Mouse (Mus musculus): ENCODE data around the gene Cpsf2. TPM values are rescaled to one million over a fixed set of nuclear protein-coding genes. Genes with fewer than 3 reads are reported as not detected.

The Cpsf2 gene
- polyA plus RNA-seq, 1 experiment from 2014 or later = 39.2 TPM

GRCm38 (mm10) chr12:101977404-101977915 is 1.7 kb downstream of the Cpsf2 start:
- H3K9me3 ChIP-seq (ENCODE audit: control insufficient read depth, low read length) = no peaks in the 10 kb centered on the region
- peaks cover 3% of the 10 kb centered on the region; the same call in 1 of the 2 replicates for H3K36me3 ChIP-seq (ENCODE audit: control insufficient read depth, insufficient read depth, low read length)
- H3K4me2 ChIP-seq (ENCODE audit: low read depth, severe bottlenecking) = no peak overlapping the region

GRCm38 (mm10) chr12:101978162-101978561 is 2.4 kb downstream of the Cpsf2 start:
- H3K9ac ChIP-seq (ENCODE audit: low read length) = no peak overlapping the region
- WGBS = 87% methylated on average over 5 of the region's 5 CpGs
- no peak overlapping the region for H3K27ac ChIP-seq (replicated peaks; ENCODE audit: low read depth, low read length)
- H3K4me2 ChIP-seq (ENCODE audit: low read depth, severe bottlenecking) = no peak overlapping the region
- DNase-seq (ENCODE audit: low spot score) (no peak), ATAC-seq (ENCODE audit: insufficient number of reproducible peaks, low FRiP score, low TSS enrichment, low read depth) (no peak)
- H3K9me3 ChIP-seq (ENCODE audit: control insufficient read depth, low read length) = no peaks in the 10 kb centered on the region
- no peaks in the 10 kb centered on the region for H3K36me3 ChIP-seq (ENCODE audit: control insufficient read depth, insufficient read depth, low read length)
- peaks cover 4% of the 10 kb centered on the region; the same call in 1 of the 2 replicates for H3K4me1 ChIP-seq (ENCODE audit: control insufficient read depth, insufficient read depth, low read length)
- no peaks in the 10 kb centered on the region for H3K27me3 ChIP-seq (ENCODE audit: control insufficient read depth, insufficient read depth, low read length)
- H3K4me3 ChIP-seq (ENCODE audit: low read depth, low read length) = no peak overlapping the region

More at GRCm38 (mm10) chr12:101977404-101977915, 1.7 kb downstream of the Cpsf2 start:
- Histone ChIP-seq H3K9ac (ENCODE audit: low read length) (no peak overlapping the region), H3K27me3 (ENCODE audit: control insufficient read depth, insufficient read depth, low read length) (no peaks in the 10 kb centered on the region), H3K4me1 (ENCODE audit: control insufficient read depth, insufficient read depth, low read length) (peaks cover 4% of the 10 kb centered on the region; the same call in 1 of the 2 replicates), H3K27ac (replicated peaks; ENCODE audit: low read depth, low read length) (no peak overlapping the region), H3K4me3 (ENCODE audit: low read depth, low read length) (no peak overlapping the region)
- no peak for ATAC-seq (ENCODE audit: insufficient number of reproducible peaks, low FRiP score, low TSS enrichment, low read depth)
- DNase-seq (ENCODE audit: low spot score) = no peak
- 92% methylated on average over 10 of the region's 10 CpGs for WGBS

- Histone ChIP-seq H3K9me3 (ENCODE audit: control insufficient read depth, low read length) (no peaks in the 10 kb centered on the region), H3K27me3 (ENCODE audit: control insufficient read depth, insufficient read depth, low read length) (no peaks in the 10 kb centered on the region), H3K4me3 (ENCODE audit: low read depth, low read length) (no peak overlapping the region), H3K4me1 (ENCODE audit: control insufficient read depth, insufficient read depth, low read length) (peaks cover 4% of the 10 kb centered on the region; the same call in 1 of the 2 replicates), H3K9ac (ENCODE audit: low read length) (no peak overlapping the region), H3K36me3 (ENCODE audit: control insufficient read depth, insufficient read depth, low read length) (no peaks in the 10 kb centered on the region), H3K27ac (replicated peaks; ENCODE audit: low read depth, low read length) (no peak overlapping the region), H3K4me2 (ENCODE audit: low read depth, severe bottlenecking) (no peak overlapping the region)
- WGBS = 91% methylated on average over 1 of the region's 1 CpGs
- no peak for DNase-seq (ENCODE audit: low spot score)
- no peak for ATAC-seq (ENCODE audit: insufficient number of reproducible peaks, low FRiP score, low TSS enrichment, low read depth)
Observed at GRCm38 (mm10) chr12:101978588-101978987, 2.8 kb downstream of the Cpsf2 start.

- H3K27ac ChIP-seq (replicated peaks; ENCODE audit: low read depth, low read length) = no peak overlapping the region
- 0 out of 2 replicates have a peak, but pooled peaks cover 2% of the 10 kb centered on the region for H3K36me3 ChIP-seq (ENCODE audit: control insufficient read depth, insufficient read depth, low read length)
- DNase-seq (ENCODE audit: low spot score) (no peak), ATAC-seq (ENCODE audit: insufficient number of reproducible peaks, low FRiP score, low TSS enrichment, low read depth) (no peak)
- no peaks in the 10 kb centered on the region for H3K9me3 ChIP-seq (ENCODE audit: control insufficient read depth, low read length)
- WGBS = 96% methylated on average over 8 of the region's 8 CpGs
- no peaks in the 10 kb centered on the region for H3K27me3 ChIP-seq (ENCODE audit: control insufficient read depth, insufficient read depth, low read length)
- peaks cover 4% of the 10 kb centered on the region; the same call in 1 of the 2 replicates for H3K4me1 ChIP-seq (ENCODE audit: control insufficient read depth, insufficient read depth, low read length)
- H3K9ac ChIP-seq (ENCODE audit: low read length) = no peak overlapping the region
- H3K4me3 ChIP-seq (ENCODE audit: low read depth, low read length) = no peak overlapping the region
- no peak overlapping the region for H3K4me2 ChIP-seq (ENCODE audit: low read depth, severe bottlenecking)
Observed at GRCm38 (mm10) chr12:101979213-101979750, 3.5 kb downstream of the Cpsf2 start.

- Histone ChIP-seq H3K27me3 (ENCODE audit: control insufficient read depth, insufficient read depth, low read length) (no peaks in the 10 kb centered on the region), H3K27ac (replicated peaks; ENCODE audit: low read depth, low read length) (no peak overlapping the region), H3K4me2 (ENCODE audit: low read depth, severe bottlenecking) (no peak overlapping the region), H3K4me3 (ENCODE audit: low read depth, low read length) (no peak overlapping the region), H3K4me1 (ENCODE audit: control insufficient read depth, insufficient read depth, low read length) (peaks cover 4% of the 10 kb centered on the region; the same call in 1 of the 2 replicates), H3K9me3 (ENCODE audit: control insufficient read depth, low read length) (no peaks in the 10 kb centered on the region), H3K9ac (ENCODE audit: low read length) (no peak overlapping the region), H3K36me3 (ENCODE audit: control insufficient read depth, insufficient read depth, low read length) (peaks cover 2% of the 10 kb centered on the region; the same call in 1 of the 2 replicates)
- WGBS = 83% methylated on average over 5 of the region's 5 CpGs
- ATAC-seq (ENCODE audit: insufficient number of reproducible peaks, low FRiP score, low TSS enrichment, low read depth) (no peak), DNase-seq (ENCODE audit: low spot score) (no peak)
Observed at GRCm38 (mm10) chr12:101980266-101980665, 4.5 kb downstream of the Cpsf2 start.

DNA sequence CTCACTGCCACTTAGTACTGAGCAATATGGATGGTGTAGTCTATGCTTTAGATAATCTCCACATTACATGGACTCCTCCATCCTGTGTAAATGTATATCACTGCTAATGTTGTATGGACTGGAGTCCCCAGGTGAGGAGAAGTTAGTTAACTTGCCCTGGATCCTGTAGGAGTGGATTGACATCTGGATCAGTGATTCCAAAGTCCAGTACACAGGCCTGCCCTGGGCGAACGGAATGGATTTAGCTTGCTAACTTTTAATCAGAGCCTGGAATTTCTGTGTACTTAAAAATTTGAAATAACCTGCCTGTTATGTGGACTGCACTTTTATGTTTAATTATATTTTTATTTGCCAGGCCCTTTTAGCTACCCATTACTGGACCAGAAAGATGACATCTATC is 5.8 kb downstream of the Cpsf2 start:
- 94% methylated on average over 2 of the region's 2 CpGs for WGBS

DNA sequence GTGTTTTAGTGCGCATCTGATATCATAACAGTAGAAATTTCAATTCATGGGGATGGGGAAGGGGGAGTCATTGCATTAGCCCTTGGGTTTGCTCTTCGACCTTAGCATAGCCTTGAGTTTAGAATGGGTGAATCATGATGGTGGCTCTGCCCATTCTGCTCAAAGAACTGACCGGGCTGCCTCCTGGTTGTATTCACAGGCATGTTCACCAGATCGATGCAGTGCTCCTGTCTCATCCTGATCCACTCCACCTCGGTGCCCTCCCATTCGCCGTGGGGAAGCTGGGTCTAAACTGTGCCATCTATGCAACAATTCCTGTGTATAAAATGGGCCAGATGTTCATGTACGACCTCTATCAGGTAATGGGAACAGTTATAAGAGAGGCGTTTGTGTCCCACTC is 7.2 kb downstream of the Cpsf2 start:
- H3K9ac ChIP-seq (ENCODE audit: low read length) = no peak overlapping the region
- H3K4me1 ChIP-seq (ENCODE audit: control insufficient read depth, insufficient read depth, low read length) = no peaks in the 10 kb centered on the region
- H3K4me2 ChIP-seq (ENCODE audit: low read depth, severe bottlenecking) = no peak overlapping the region
- DNase-seq (ENCODE audit: low spot score) (no peak), ATAC-seq (ENCODE audit: insufficient number of reproducible peaks, low FRiP score, low TSS enrichment, low read depth) (no peak)
- no peaks in the 10 kb centered on the region for H3K9me3 ChIP-seq (ENCODE audit: control insufficient read depth, low read length)
- 93% methylated on average over 9 of the region's 9 CpGs for WGBS
- H3K36me3 ChIP-seq (ENCODE audit: control insufficient read depth, insufficient read depth, low read length) = peaks cover 4% of the 10 kb centered on the region; the same call in 1 of the 2 replicates
- H3K27me3 ChIP-seq (ENCODE audit: control insufficient read depth, insufficient read depth, low read length) = no peaks in the 10 kb centered on the region
- H3K4me3 ChIP-seq (ENCODE audit: low read depth, low read length) = no peak overlapping the region
- H3K27ac ChIP-seq (replicated peaks; ENCODE audit: low read depth, low read length) = no peak overlapping the region

More for the DNA sequence above, 5.8 kb downstream of the Cpsf2 start:
- Histone ChIP-seq H3K27ac (replicated peaks; ENCODE audit: low read depth, low read length) (no peak overlapping the region), H3K27me3 (ENCODE audit: control insufficient read depth, insufficient read depth, low read length) (no peaks in the 10 kb centered on the region), H3K9ac (ENCODE audit: low read length) (no peak overlapping the region), H3K36me3 (ENCODE audit: control insufficient read depth, insufficient read depth, low read length) (peaks cover 2% of the 10 kb centered on the region; the same call in 1 of the 2 replicates), H3K9me3 (ENCODE audit: control insufficient read depth, low read length) (no peaks in the 10 kb centered on the region), H3K4me3 (ENCODE audit: low read depth, low read length) (no peak overlapping the region), H3K4me2 (ENCODE audit: low read depth, severe bottlenecking) (no peak overlapping the region), H3K4me1 (ENCODE audit: control insufficient read depth, insufficient read depth, low read length) (peaks cover 4% of the 10 kb centered on the region; the same call in 1 of the 2 replicates)
- DNase-seq (ENCODE audit: low spot score) (no peak), ATAC-seq (ENCODE audit: insufficient number of reproducible peaks, low FRiP score, low TSS enrichment, low read depth) (no peak)

GRCm38 (mm10) chr12:101985110-101985509 is 9.3 kb downstream of the Cpsf2 start:
- H3K9me3 ChIP-seq (ENCODE audit: control insufficient read depth, low read length) = no peaks in the 10 kb centered on the region
- no peak overlapping the region for H3K9ac ChIP-seq (ENCODE audit: low read length)
- DNase-seq (ENCODE audit: low spot score) = no peak
- no peak for ATAC-seq (ENCODE audit: insufficient number of reproducible peaks, low FRiP score, low TSS enrichment, low read depth)
- peaks cover 11% of the 10 kb centered on the region; the same call in 1 of the 2 replicates for H3K36me3 ChIP-seq (ENCODE audit: control insufficient read depth, insufficient read depth, low read length)
- H3K4me3 ChIP-seq (ENCODE audit: low read depth, low read length) = no peak overlapping the region
- no peaks in the 10 kb centered on the region for H3K4me1 ChIP-seq (ENCODE audit: control insufficient read depth, insufficient read depth, low read length)
- 83% methylated on average over 3 of the region's 3 CpGs for WGBS
- H3K27ac ChIP-seq (replicated peaks; ENCODE audit: low read depth, low read length) = no peak overlapping the region
- no peaks in the 10 kb centered on the region for H3K27me3 ChIP-seq (ENCODE audit: control insufficient read depth, insufficient read depth, low read length)
- no peak overlapping the region for H3K4me2 ChIP-seq (ENCODE audit: low read depth, severe bottlenecking)

Data from limb, embryonic 11.5 days (tissue).